Mouse (Mus musculus) B cell, adult 2 months (primary cell): ENCODE results near the gene Mcm2.
A peak's percentile ranks its signal among the peaks of the same experiment; 100 is the strongest.

Source experiments
- DNase-seq, 2 experiments: peaks; one replicate each; pipeline ENCODE4 v3.0.0; 2022

The Mcm2 gene

DNA sequence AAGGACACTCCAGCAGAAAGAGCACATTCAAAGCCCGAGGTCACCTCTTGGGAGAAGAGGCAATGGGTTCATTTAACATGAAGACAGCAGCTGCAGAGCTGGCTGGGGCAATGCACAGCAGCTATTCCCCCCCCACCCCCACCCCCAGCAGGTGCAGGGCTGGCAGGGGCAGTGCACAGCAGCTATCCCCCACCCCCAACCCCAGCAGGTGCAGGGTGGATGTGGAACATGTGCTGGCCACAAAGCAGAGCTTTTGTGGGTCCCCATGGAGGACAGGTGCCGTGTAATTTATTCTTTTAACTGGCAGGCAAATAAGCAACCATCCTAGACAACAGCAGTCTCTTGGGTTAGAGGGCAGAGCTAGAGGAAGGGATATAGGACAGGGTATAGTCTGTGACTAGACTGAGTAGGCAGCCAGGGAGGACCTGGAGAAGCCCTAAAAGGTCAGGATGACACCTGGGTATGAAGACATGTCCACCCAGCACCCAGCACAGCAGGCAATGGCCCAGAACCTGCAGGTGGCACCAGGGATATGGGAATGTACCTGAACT is 12.1 kb downstream of the Mcm2 start:
- no peak for DNase-seq

DNA sequence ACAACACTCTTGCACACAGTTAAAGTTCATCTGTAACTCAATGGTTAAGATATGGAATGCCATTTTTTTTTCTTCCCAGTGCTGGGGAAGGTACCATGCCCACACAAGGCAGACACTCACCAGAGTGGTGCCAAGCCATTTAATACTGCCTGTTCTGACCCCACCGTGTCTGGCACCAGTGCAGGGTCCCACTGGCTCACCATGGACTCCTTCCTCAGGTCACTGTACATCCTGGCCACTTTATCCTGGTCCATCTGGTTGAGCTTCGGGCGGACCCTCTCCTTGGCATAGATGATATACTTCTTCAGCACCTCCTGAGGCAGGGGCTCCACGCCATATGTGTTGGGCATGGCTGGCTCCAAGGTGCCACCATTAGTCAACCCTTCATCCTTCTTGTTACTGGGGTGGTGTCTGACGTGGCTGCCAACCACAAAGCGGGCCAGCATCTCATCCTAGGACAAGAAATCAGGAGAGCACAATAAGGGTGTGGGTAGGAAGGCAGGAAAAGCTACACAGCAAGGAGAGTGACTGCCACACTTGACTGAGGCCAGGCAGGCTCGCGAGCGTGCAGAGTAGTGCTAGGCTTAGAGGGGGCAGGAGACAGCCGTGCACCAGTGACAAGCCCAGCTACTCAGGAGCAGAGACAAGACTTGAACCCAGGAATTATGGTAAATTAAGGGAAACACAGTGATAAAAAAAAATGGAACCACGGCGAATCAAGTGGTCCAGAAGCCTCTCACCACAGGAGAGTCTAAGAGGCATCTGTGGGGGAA is 12.8 kb downstream of the Mcm2 start:
- no peak for DNase-seq

DNA sequence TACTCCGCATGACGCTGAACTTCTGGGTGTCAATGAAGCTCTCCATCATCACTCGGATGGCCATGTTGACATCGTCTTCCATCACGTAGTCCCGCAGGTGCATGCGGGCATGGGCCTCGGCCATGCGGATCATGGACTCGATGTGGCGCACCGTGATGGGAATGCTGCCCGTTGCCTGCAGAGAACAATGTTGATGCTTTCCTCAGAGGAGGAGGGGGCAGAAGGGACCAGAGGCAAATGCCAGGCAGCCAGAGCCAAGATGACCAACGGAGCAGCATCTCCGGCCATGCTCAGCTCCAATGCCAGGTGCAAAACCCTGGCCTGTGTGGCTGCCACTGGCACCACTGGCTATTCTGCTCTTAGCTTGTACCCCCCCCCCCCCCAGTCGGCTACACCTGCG is 13.9 kb downstream of the Mcm2 start:
- DNase-seq = no peak

DNA sequence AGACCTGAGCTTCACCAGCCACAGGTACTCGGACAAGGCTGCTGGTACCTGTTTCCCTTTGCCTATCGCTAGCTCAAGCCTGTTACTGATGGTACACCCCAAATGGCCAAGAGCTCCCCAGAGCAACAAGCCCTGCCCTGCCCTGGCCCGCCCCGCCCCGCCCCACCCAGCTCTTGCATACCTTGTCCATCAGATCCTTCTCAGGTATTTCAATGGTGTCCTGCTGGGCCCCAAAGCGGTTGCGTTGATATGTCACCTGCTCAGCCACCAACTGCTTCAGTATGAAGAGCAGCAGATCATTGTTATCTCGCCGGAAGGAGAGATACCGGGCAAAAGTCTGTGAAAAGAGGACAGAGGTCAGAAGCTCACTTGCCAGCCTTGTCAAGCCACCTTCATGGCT is 14.4 kb downstream of the Mcm2 start:
- DNase-seq = no peak

- DNase-seq = no peak
Observed at GRCm38 (mm10) chr6:88881334-88881733, 17.2 kb downstream of the Mcm2 start.

- DNase-seq = no peak
Observed at GRCm38 (mm10) chr6:88879471-88879870, 19.1 kb downstream of the Mcm2 start.

- DNase-seq = peak; percentile 15 to 25
Observed at GRCm38 (mm10) chr6:88874868-88875508, 23.6 kb downstream of the Mcm2 start, which contains the start of gene Podxl2. Gene Podxl2, minus strand, starts transcription at chr6:88875044.

DNA sequence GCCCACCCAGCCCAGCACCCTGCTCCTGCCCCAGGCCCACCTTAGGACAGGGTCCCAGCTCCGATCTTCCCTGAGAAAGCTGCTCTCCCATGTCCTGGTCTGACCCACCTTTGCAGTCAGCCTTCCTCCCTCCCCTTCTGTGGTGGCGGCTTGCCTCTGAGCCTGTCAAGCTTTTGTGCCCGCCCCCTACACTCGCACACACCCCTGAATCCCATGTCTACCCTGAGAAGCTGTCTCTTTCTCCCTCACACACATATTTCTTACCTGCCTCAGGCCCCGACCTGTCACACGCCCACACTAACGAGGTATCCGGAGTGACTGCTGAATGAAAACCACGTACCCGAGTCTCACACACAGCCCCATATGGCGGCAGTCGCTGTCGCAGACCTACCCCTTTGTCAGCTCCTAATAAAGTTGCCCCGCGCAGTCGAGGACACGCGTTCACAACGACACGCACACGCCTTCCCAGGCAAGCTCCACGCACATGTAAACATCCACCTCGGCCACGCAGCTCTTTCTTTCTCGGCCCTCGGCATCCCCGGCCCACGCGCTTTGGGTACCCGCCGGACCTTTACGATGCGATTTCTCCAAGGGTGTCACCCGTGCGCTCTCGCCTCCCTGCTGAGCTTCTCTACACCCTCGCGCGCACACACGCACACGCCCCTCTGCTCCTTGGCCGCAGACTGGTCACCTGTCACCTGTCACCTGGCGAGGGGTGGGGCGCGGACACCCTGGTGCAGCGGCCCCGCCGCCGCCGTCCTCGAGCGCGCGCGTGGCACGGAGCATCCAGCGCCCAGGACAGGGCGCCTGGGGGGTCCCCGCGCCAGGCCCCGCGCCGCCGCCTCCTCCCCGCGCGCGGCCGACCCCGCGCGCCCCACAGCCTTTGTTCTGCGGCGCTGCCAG is 24.4 kb downstream of the Mcm2 start:
- DNase-seq = no peak

- no peak for DNase-seq
Observed at GRCm38 (mm10) chr6:88872811-88873210, 25.8 kb downstream of the Mcm2 start.

GRCm38 (mm10) chr6:88871546-88871945 is 27.0 kb downstream of the Mcm2 start:
- DNase-seq = no peak

GRCm38 (mm10) chr6:88870594-88870993 is 28.0 kb downstream of the Mcm2 start:
- DNase-seq = no peak

GRCm38 (mm10) chr6:88869459-88869858 is 29.1 kb downstream of the Mcm2 start:
- DNase-seq = no peak

DNA sequence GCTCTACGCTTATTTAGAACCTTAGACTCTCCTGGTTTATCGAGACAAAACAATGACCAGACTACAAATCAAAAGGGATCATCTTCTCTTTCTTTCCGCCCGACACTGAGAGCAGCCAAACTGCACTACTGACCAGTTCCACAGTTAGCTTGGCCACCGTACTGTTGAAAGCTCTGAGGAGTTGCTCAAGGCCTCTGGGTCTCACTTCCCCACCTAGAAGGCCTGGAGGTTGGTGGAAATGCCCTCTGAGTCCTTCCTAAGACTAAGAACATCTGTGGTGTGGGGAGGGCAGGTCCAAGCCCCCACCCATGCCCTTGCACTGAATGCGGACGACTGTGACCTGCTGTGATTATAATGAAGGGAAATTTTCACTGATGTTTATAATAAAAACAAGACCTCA is 32.9 kb downstream of the Mcm2 start:
- no peak for DNase-seq

DNA sequence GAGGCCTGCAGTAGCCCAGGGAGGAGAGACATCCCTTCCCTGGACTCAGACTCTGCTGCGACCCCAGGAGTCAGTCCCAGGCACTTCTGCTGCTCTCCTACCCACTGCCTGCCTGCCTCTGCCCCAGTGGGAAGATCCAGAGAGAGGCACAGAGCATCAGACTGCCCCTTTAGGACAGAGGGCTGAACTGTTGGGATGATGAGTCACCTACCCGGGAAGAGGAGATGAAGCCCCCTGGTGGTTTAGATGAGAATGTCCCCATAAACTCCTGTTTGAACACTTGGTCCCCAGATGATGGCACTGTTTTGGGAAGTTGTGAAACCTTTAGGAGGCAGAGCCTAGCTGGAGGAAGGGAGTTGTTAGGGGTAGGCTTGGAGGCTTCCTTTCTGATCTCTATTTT is 37.7 kb downstream of the Mcm2 start:
- DNase-seq = peak; percentile 31 to 42

GRCm38 (mm10) chr6:88858341-88858740 is 40.2 kb downstream of the Mcm2 start:
- DNase-seq = no peak

DNA sequence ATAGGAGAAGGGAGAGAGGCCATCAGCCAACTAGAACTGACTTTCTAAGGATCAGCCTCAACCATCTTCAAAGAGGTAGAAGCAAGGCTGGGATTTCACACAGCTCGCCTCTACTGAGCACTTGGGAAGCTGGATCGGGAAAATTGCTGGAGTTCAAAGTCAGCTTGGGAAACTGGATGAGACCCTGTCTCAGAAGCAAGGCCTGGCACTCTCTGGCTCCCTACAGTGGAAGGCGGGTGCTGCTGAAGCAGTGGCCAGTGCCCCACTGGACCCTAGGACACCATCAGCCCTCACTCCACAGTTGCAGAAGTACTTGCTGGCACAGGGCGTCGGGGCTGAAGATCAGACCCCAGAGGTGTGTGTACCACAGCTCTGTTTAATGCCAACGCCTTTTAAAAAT is 40.8 kb downstream of the Mcm2 start:
- no peak for DNase-seq

GRCm38 (mm10) chr6:88857249-88857648 is 41.3 kb downstream of the Mcm2 start:
- no peak for DNase-seq

DNA sequence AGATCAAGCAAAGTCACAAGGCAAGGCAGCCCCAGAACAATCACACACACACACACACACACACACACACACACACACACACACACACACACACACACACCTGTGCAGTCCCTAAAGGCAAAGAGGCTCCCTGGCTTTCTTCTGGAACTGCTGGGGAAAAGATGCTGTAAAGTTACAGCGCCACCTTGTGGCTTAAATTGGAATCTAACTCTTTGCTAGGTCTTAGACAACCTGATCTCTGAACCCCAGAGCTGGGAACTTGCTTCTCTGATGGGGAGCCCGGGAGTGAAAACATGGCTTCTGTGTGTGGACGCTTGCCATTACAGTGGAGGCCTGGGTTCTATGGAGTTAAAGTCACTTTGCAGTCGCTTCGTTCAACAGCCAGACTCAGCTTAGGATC is 42.9 kb downstream of the Mcm2 start:
- DNase-seq = peak; percentile 74

DNA sequence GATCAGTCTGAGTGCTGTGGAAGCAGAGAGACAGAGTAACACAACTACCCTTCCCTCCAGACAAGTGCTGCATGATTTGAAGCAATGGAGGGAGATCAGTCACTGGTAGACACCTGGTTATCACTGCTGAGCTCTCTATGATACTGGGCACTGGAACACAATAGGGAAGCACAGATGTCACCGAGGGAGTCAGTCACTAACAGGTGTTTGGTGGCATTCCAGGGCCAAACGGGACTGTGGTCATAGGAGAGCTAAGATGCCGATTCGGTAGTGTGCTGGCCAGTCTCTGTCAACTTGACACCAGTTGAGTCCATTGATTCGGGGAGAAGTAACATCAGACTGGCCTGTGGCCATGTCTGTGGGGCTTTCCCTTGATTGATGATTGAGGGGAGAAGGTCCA is 44.1 kb downstream of the Mcm2 start:
- no peak for DNase-seq

- DNase-seq = no peak
Observed at GRCm38 (mm10) chr6:88850034-88850433, 48.5 kb downstream of the Mcm2 start.

- peak; percentile 47 to 50 for DNase-seq
Observed at GRCm38 (mm10) chr6:88849270-88849669, 49.3 kb downstream of the Mcm2 start.

DNA sequence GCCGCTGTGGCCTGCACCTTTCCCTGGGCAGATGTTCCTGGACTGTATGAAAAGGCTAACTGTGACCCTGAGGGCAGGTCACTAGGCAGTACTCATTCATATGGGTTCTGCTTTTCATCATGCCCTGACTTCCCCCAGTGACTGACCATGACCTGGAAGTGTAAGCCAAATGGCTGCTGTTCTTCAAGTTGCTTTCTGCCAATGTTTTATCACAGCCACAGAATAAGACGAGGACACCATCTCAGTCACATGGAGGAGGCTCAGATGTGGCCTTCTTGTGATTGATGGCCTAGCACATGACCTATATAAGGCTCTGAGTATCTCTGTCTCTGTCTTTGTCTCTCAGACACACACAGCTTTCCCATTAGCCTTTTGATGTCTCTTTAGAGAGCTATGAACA is 51.0 kb downstream of the Mcm2 start:
- no peak for DNase-seq

DNA sequence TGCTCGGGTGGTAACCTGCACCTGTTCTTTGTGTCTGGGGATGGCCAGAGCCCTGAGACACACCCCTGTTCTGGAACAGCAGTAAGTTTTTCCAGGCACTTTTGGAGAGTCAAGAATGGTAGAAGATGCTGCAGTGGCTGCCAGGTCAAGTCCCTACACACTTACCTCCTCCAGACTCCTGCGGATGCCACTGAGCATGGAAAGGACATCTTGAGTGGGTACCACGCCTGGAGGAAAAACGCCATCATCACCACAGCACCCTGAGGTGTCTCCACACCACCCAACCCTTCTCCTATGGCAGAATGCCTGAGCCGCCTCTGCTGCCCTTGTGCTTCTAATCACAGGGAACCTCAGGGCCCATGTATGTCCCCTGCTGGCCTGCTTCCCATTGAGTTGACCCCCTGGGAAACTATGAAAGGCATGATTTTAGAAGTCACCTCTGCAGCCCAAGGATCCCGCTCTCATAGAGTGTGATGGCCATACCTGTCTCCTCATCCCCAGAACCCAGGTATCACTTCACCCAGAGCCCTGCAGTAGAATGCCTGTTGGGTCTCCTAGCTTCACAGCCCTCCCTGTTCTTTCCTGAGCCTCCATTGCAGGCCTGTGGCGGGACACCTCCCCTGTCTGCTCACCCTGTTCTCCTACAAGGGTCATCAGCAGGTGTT is 53.5 kb downstream of the Mcm2 start:
- no peak for DNase-seq
